Mouse (Mus musculus) right cerebral cortex, postnatal 25 days (tissue): ENCODE data around the gene Kif26b.
A peak's percentile ranks its signal among the peaks of the same experiment; 100 is the strongest.

Source experiments
- DNase-seq: peaks from one replicate; pipeline ENCODE4 v3.0.0; 2022

The Kif26b gene

GRCm38 (mm10) chr1:178597757-178598156 lies 68.8 kb downstream of the Kif26b start:
- DNase-seq: no peak

GRCm38 (mm10) chr1:178600851-178601569 lies 72.1 kb downstream of the Kif26b start:
- DNase-seq: no peak

- no peak for DNase-seq
These were observed 80.3 kb downstream of the Kif26b start for GRCm38 (mm10) chr1:178609151-178609775.

- DNase-seq: no peak
These were observed 82.6 kb downstream of the Kif26b start for GRCm38 (mm10) chr1:178611512-178611911.

- DNase-seq: no peak
These were observed 92.4 kb downstream of the Kif26b start for GRCm38 (mm10) chr1:178621301-178621700.

- peak; percentile 21 for DNase-seq
These were observed 95.0 kb downstream of the Kif26b start for GRCm38 (mm10) chr1:178623889-178624288.

GRCm38 (mm10) chr1:178626961-178627381 lies 98.0 kb downstream of the Kif26b start:
- DNase-seq: no peak

GRCm38 (mm10) chr1:178630042-178630441 lies 101.1 kb downstream of the Kif26b start:
- no peak for DNase-seq

- DNase-seq: no peak
These were observed 102.9 kb downstream of the Kif26b start for GRCm38 (mm10) chr1:178631863-178632262.

- no peak for DNase-seq
These were observed 105.6 kb downstream of the Kif26b start for GRCm38 (mm10) chr1:178634359-178635085.

GRCm38 (mm10) chr1:178635470-178635869 lies 106.5 kb downstream of the Kif26b start:
- no peak for DNase-seq

GRCm38 (mm10) chr1:178637293-178637692 lies 108.4 kb downstream of the Kif26b start:
- DNase-seq: no peak

- no peak for DNase-seq
These were observed 111.0 kb downstream of the Kif26b start for GRCm38 (mm10) chr1:178639951-178640350.

GRCm38 (mm10) chr1:178640719-178641455 lies 112.0 kb downstream of the Kif26b start:
- DNase-seq: peak; percentile 44

GRCm38 (mm10) chr1:178641788-178642187 lies 112.9 kb downstream of the Kif26b start:
- DNase-seq: no peak

GRCm38 (mm10) chr1:178644954-178645353 lies 116.0 kb downstream of the Kif26b start:
- no peak for DNase-seq

- DNase-seq: no peak
These were observed 117.7 kb downstream of the Kif26b start for GRCm38 (mm10) chr1:178646589-178646988.

GRCm38 (mm10) chr1:178655525-178655924 lies 126.6 kb downstream of the Kif26b start:
- no peak for DNase-seq

- DNase-seq: no peak
These were observed 132.1 kb downstream of the Kif26b start for GRCm38 (mm10) chr1:178661035-178661434.

GRCm38 (mm10) chr1:178661556-178661955 lies 132.6 kb downstream of the Kif26b start:
- no peak for DNase-seq

- no peak for DNase-seq
These were observed 134.6 kb downstream of the Kif26b start for GRCm38 (mm10) chr1:178663539-178663938.

- DNase-seq: no peak
These were observed 135.5 kb downstream of the Kif26b start for GRCm38 (mm10) chr1:178664271-178664969.
